In the genomic region with DNA sequence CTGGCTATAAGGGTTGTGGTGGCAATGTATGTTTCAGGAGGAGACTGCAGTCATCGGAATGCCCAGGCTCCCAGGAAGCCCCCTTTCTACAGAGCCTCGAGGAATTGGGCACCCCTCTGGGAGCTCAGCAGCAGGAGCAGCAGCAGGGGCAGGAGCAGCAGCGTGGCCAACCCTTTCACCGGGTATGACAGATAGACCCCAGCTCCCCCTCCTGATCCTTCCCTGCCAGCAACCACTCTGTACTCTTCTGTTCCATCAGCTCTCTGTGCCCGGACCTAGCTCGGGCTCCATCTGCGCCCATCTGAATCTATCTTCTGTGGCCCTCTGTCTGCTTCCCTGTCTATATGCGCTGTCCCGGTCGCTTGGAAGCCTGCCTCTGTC, we compare ENCODE assay signal across 7 mouse cellular contexts. TPM values are rescaled to one million over a fixed set of nuclear protein-coding genes. Genes with fewer than 3 reads are reported as not detected.
DNase-seq lines count a peak whose midpoint lies in the region; ATAC-seq and TF ChIP-seq lines count a peak whose summit lies in the region.

No protein-coding gene starts in this region.

- TF ChIP-seq POLR2A in limb, embryonic 14.5 days (IDR thresholded peaks at IDR 0.05; ENCODE audit: borderline replicate concordance, extremely low read depth, insufficient read depth, insufficient read length), result no peak

- DNase-seq in lung, postnatal 0 days (ENCODE audit: low spot score), result no peak
- DNase-seq in lung, postnatal 25 days (ENCODE audit: low spot score), result no peak
- DNase-seq in limb, embryonic 14.5 days (ENCODE audit: low spot score), result no peak
- DNase-seq in adrenal gland, adult 2 months, result no peak
- DNase-seq in embryo, embryonic 9.5 days (ENCODE audit: extremely low spot score), result no peak

- H3K9me3 ChIP-seq in lung, postnatal 0 days (ENCODE audit: low read length), result no peaks in the 10 kb centered on the region
- H3K9me3 ChIP-seq in forebrain, embryonic 12.5 days, result no peaks in the 10 kb centered on the region
- no peaks in the 10 kb centered on the region for H3K9me3 ChIP-seq in limb, embryonic 14.5 days (ENCODE audit: control insufficient read depth, low read length)
- H3K9me3 ChIP-seq in stomach, embryonic 15.5 days, result no peaks in the 10 kb centered on the region

- H3K27me3 ChIP-seq in lung, postnatal 0 days (replicated peaks; ENCODE audit: insufficient read depth, low read length), result no peaks in the 10 kb centered on the region
- peaks cover 7% of the 10 kb centered on the region for H3K27me3 ChIP-seq in forebrain, embryonic 12.5 days
- H3K27me3 ChIP-seq in limb, embryonic 14.5 days (ENCODE audit: control insufficient read depth, insufficient read depth, low read length), result no peaks in the 10 kb centered on the region
- H3K27me3 ChIP-seq in stomach, embryonic 15.5 days (replicated peaks), result no peaks in the 10 kb centered on the region

- 37% methylated on average over 10 of the region's 10 CpGs for WGBS in lung, postnatal 0 days
- WGBS in forebrain, embryonic 12.5 days, result 18% methylated on average over 10 of the region's 10 CpGs
- 31% methylated on average over 10 of the region's 10 CpGs for WGBS in limb, embryonic 14.5 days
- WGBS in stomach, embryonic 15.5 days, result 27% methylated on average over 10 of the region's 10 CpGs

- H3K4me2 ChIP-seq in lung, postnatal 0 days (replicated peaks; ENCODE audit: low read depth, low read length), result peak overlapping the region; percentile 40
- H3K4me2 ChIP-seq in forebrain, embryonic 12.5 days, result peak overlapping the region; percentile 58
- peak overlapping the region; percentile 43 for H3K4me2 ChIP-seq in limb, embryonic 14.5 days (replicated peaks; ENCODE audit: low read depth, low read length, severe bottlenecking)
- H3K4me2 ChIP-seq in stomach, embryonic 15.5 days, result peak overlapping the region; percentile 49

- H3K4me1 ChIP-seq in lung, postnatal 0 days (ENCODE audit: insufficient read depth, low read depth, low read length), result no peaks in the 10 kb centered on the region; the same call in none of the 2 replicates
- H3K4me1 ChIP-seq in forebrain, embryonic 12.5 days, result peaks cover 12% of the 10 kb centered on the region
- H3K4me1 ChIP-seq in limb, embryonic 14.5 days (ENCODE audit: control insufficient read depth, insufficient read depth, low read length), result 0 out of 2 replicates have a peak, but pooled peaks cover 7% of the 10 kb centered on the region
- peaks cover 5% of the 10 kb centered on the region; the same call in 1 of the 2 replicates for H3K4me1 ChIP-seq in stomach, embryonic 15.5 days

- H3K36me3 ChIP-seq in lung, postnatal 0 days (ENCODE audit: insufficient read depth, low read length), result no peaks in the 10 kb centered on the region
- no peaks in the 10 kb centered on the region for H3K36me3 ChIP-seq in forebrain, embryonic 12.5 days (replicated peaks)
- no peaks in the 10 kb centered on the region for H3K36me3 ChIP-seq in limb, embryonic 14.5 days (ENCODE audit: control insufficient read depth, insufficient read depth, low read length)
- H3K36me3 ChIP-seq in stomach, embryonic 15.5 days, result no peaks in the 10 kb centered on the region

- H3K4me3 ChIP-seq in lung, postnatal 0 days (ENCODE audit: low read depth, low read length), result peak overlapping the region; percentile 22
- H3K4me3 ChIP-seq in forebrain, embryonic 12.5 days (replicated peaks), result peak overlapping the region; percentile 29; the same call in 1 of the 2 replicates
- H3K4me3 ChIP-seq in limb, embryonic 14.5 days (replicated peaks; ENCODE audit: low read length), result peak overlapping the region; percentile 27
- no peak overlapping the region for H3K4me3 ChIP-seq in stomach, embryonic 15.5 days (replicated peaks)

- peak; percentile 6; the same call in 1 of the 2 replicates for ATAC-seq in lung, postnatal 0 days
- ATAC-seq in forebrain, embryonic 12.5 days (ENCODE audit: low FRiP score), result peak; percentile 25; the same call in 1 of the 2 replicates
- ATAC-seq in limb, embryonic 14.5 days (ENCODE audit: low FRiP score, low read depth), result no peak
- ATAC-seq in stomach, embryonic 15.5 days (ENCODE audit: insufficient read depth, low FRiP score, low read depth), result peak; percentile 6; the same call in 1 of the 2 replicates

- peak overlapping the region; percentile 23; the same call in 1 of the 2 replicates for H3K9ac ChIP-seq in lung, postnatal 0 days (replicated peaks; ENCODE audit: low read depth)
- peak overlapping the region; percentile 40; the same call in 1 of the 2 replicates for H3K9ac ChIP-seq in forebrain, embryonic 12.5 days
- H3K9ac ChIP-seq in limb, embryonic 14.5 days (ENCODE audit: low read depth, low read length, severe bottlenecking), result peak overlapping the region; percentile 48
- H3K9ac ChIP-seq in stomach, embryonic 15.5 days, result peak overlapping the region; percentile 2; the same call in 1 of the 2 replicates

- TF ChIP-seq CTCF in lung, postnatal 0 days (IDR thresholded peaks at IDR 0.05), result no peak

- TF ChIP-seq EP300 in lung, postnatal 0 days (IDR thresholded peaks at IDR 0.05), result no peak

- H3K27ac ChIP-seq in lung, postnatal 0 days (ENCODE audit: low read length), result peak overlapping the region; percentile 32; the same call in 1 of the 2 replicates
- no peak overlapping the region for H3K27ac ChIP-seq in forebrain, embryonic 12.5 days
- no peak overlapping the region for H3K27ac ChIP-seq in limb, embryonic 14.5 days (replicated peaks; ENCODE audit: low read depth, low read length)
- no peak overlapping the region for H3K27ac ChIP-seq in stomach, embryonic 15.5 days

RNA-seq across cellular contexts. Expression of a gene that starts 2.0 kb away (rescaled TPM):
- 170 and 229 TPM in 2 replicates for polyA plus RNA-seq in lung, postnatal 0 days (2015; fragmentation: Nextera tagmentation; extraction: Ambion mirVana)
- 146 and 147 TPM in 2 replicates for polyA plus RNA-seq in forebrain, embryonic 12.5 days (2016; fragmentation: Nextera tagmentation; extraction: Ambion mirVana)
- 81.9 and 105 TPM in 2 replicates for polyA plus RNA-seq in limb, embryonic 14.5 days (2012; rRNA removed)
- 84.7 and 94.8 TPM in 2 replicates for polyA plus RNA-seq in limb, embryonic 14.5 days (2014; fragmentation: Nextera tagmentation; extraction: Ambion mirVana)
- 77.1 and 78.7 TPM in 2 replicates for polyA plus RNA-seq in stomach, embryonic 15.5 days (2015; fragmentation: Nextera tagmentation; extraction: Ambion mirVana)
- total RNA-seq in adrenal gland, adult 2 months (2021), result 10 to 100 TPM; 26.3 to 33.3 TPM
- polyA plus RNA-seq in adrenal gland, adult 2 months (2012; rRNA removed), result 35.9 and 37.5 TPM in 2 replicates

RNA-seq across cellular contexts. Expression of a gene that starts 32.1 kb away (rescaled TPM):
- 306 and 384 TPM in 2 replicates for polyA plus RNA-seq in lung, postnatal 0 days (2015; fragmentation: Nextera tagmentation; extraction: Ambion mirVana)
- polyA plus RNA-seq in forebrain, embryonic 12.5 days (2016; fragmentation: Nextera tagmentation; extraction: Ambion mirVana), result 118 and 135 TPM in 2 replicates
- polyA plus RNA-seq in limb, embryonic 14.5 days (2012; rRNA removed), result 422 and 466 TPM in 2 replicates
- polyA plus RNA-seq in limb, embryonic 14.5 days (2014; fragmentation: Nextera tagmentation; extraction: Ambion mirVana), result 307 and 325 TPM in 2 replicates
- polyA plus RNA-seq in stomach, embryonic 15.5 days (2015; fragmentation: Nextera tagmentation; extraction: Ambion mirVana), result 339 and 359 TPM in 2 replicates
- total RNA-seq in adrenal gland, adult 2 months (2021), result 100 to 1,000 TPM; 178 to 218 TPM
- polyA plus RNA-seq in adrenal gland, adult 2 months (2012; rRNA removed), result 110 and 151 TPM in 2 replicates

RNA-seq across cellular contexts. Expression of a gene that starts 45.2 kb away (rescaled TPM):
- polyA plus RNA-seq in lung, postnatal 0 days (2015; fragmentation: Nextera tagmentation; extraction: Ambion mirVana), result 0.61 and 0.92 TPM in 2 replicates
- not detected in 2 replicates for polyA plus RNA-seq in forebrain, embryonic 12.5 days (2016; fragmentation: Nextera tagmentation; extraction: Ambion mirVana)
- not detected in 2 replicates for polyA plus RNA-seq in limb, embryonic 14.5 days (2012; rRNA removed)
- 0.15 TPM in 1 of 2 replicates, not detected in the other for polyA plus RNA-seq in limb, embryonic 14.5 days (2014; fragmentation: Nextera tagmentation; extraction: Ambion mirVana)
- polyA plus RNA-seq in stomach, embryonic 15.5 days (2015; fragmentation: Nextera tagmentation; extraction: Ambion mirVana), result not detected in 2 replicates
- total RNA-seq in adrenal gland, adult 2 months (2021), result not detected
- polyA plus RNA-seq in adrenal gland, adult 2 months (2012; rRNA removed), result not detected in 2 replicates

RNA-seq across cellular contexts. Expression of a gene that starts 54.2 kb away (rescaled TPM):
- polyA plus RNA-seq in lung, postnatal 0 days (2015; fragmentation: Nextera tagmentation; extraction: Ambion mirVana), result 18.4 and 22.6 TPM in 2 replicates
- 64.1 and 64.4 TPM in 2 replicates for polyA plus RNA-seq in forebrain, embryonic 12.5 days (2016; fragmentation: Nextera tagmentation; extraction: Ambion mirVana)
- polyA plus RNA-seq in limb, embryonic 14.5 days (2012; rRNA removed), result 90.4 and 112 TPM in 2 replicates
- 52.5 and 57.8 TPM in 2 replicates for polyA plus RNA-seq in limb, embryonic 14.5 days (2014; fragmentation: Nextera tagmentation; extraction: Ambion mirVana)
- 40.2 and 40.9 TPM in 2 replicates for polyA plus RNA-seq in stomach, embryonic 15.5 days (2015; fragmentation: Nextera tagmentation; extraction: Ambion mirVana)
- 100 to 1,000 TPM in 1 of 2 experiments, 10 to 100 TPM in 1; 61.1 to 100 TPM for total RNA-seq in adrenal gland, adult 2 months (2021)
- 77.9 and 96.2 TPM in 2 replicates for polyA plus RNA-seq in adrenal gland, adult 2 months (2012; rRNA removed)

RNA-seq across cellular contexts. Expression of a gene that starts 54.9 kb away (rescaled TPM):
- polyA plus RNA-seq in lung, postnatal 0 days (2015; fragmentation: Nextera tagmentation; extraction: Ambion mirVana), result 138 and 143 TPM in 2 replicates
- polyA plus RNA-seq in forebrain, embryonic 12.5 days (2016; fragmentation: Nextera tagmentation; extraction: Ambion mirVana), result 137 and 138 TPM in 2 replicates
- 92.5 and 117 TPM in 2 replicates for polyA plus RNA-seq in limb, embryonic 14.5 days (2012; rRNA removed)
- 100 and 103 TPM in 2 replicates for polyA plus RNA-seq in limb, embryonic 14.5 days (2014; fragmentation: Nextera tagmentation; extraction: Ambion mirVana)
- 193 and 198 TPM in 2 replicates for polyA plus RNA-seq in stomach, embryonic 15.5 days (2015; fragmentation: Nextera tagmentation; extraction: Ambion mirVana)
- total RNA-seq in adrenal gland, adult 2 months (2021), result 100 to 1,000 TPM; 153 to 154 TPM
- 107 and 117 TPM in 2 replicates for polyA plus RNA-seq in adrenal gland, adult 2 months (2012; rRNA removed)
